Mouse (Mus musculus): ENCODE data around the gene Trpv2.

The Trpv2 gene

DNA sequence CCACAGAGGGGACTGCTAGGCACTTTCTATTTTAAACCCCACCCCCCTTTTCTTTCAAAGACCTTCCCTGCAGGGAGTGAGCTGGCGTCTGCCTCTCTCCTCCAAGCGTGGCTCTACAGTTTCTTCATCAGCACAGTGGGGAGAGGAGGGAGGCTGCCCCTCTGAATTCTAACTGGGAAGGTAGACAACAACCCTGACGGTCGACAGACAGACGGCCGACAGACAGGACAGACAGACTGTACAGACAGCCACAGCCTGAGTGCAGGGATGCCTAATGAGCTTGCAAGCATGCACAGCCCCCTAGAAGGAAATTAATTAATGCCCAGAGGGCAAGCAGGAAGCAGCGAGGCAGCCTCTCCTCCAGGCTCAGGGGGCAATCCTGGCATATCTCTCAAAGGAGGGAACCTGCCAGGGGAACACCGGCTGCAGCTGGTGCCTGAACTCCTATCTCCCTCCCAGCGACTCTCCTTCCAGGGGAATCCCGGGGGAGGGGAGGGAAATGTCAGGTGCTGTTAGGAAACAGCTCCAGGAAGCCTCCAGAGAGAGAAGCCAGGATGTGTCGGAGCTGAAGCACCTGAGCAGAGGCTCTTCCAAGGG is 56.0 kb downstream of the Trpv2 start:
- no peak for DNase-seq (ENCODE audit: low spot score)

DNA sequence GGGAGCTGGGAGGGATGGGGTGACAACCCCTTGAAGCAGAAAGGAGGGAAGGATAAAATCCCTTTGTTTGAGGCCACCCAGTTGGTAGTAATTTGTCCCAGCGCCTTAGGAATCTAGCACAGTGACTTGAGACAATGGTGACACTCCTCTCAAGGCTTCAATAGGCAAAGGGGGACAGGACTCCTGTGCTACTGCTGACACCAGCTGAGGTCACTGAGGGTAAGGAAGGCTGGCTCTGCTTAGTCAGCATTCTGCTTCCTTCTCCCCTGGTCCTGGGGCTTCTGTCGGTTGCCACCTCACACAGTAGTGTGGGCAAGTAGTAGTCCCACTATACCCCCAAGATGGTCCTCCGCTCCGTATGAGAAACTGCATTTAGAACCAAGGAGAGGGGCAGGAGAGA is 56.9 kb downstream of the Trpv2 start:
- no peak for DNase-seq (ENCODE audit: low spot score)

GRCm38 (mm10) chr11:62635406-62635805 is 61.1 kb downstream of the Trpv2 start:
- DNase-seq (ENCODE audit: low spot score) = no peak

- DNase-seq (ENCODE audit: low spot score) = no peak
Measured at GRCm38 (mm10) chr11:62636105-62636839, 62.0 kb downstream of the Trpv2 start.

DNA sequence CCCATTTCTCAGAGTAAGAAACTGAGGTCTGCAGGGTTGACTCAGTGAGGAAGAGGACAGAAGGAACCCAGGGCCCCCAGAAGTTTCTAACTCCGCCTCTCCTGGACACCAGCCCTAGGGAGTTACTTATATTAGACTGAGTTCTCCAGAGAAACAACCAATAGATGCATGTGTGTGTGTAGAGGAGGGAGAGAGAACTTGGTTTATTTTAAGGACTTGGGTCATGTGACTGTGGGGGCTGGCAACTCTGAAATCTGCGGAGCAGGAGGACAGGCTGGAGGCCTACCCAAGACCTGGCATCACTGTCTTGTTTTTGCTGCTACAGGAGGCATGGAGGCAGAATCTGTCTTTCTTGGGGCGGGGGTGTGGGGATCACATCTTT is 62.5 kb downstream of the Trpv2 start:
- DNase-seq (ENCODE audit: low spot score) = no peak

DNA sequence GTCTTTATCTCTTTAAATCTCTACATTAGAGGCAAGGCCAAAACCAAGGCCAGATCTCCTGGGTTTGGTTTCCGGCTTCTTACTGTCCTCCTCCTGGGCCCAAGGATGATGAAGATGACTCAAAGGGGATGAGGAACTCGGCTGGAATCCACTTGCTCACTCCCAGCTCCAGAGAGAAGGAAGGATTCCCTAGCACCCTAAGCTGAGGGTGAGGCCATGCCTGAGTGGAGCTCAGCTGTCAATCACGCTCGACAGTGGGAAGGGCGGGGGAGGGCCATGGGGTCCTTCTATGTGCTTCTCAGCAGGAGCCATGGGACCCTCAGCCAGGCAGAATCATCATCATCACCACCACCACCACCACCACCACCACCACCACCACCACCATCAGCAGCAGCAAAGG is 63.1 kb downstream of the Trpv2 start:
- DNase-seq (ENCODE audit: low spot score) = no peak

- no peak for DNase-seq (ENCODE audit: low spot score)
Measured at GRCm38 (mm10) chr11:62637806-62638205, 63.5 kb downstream of the Trpv2 start.

DNA sequence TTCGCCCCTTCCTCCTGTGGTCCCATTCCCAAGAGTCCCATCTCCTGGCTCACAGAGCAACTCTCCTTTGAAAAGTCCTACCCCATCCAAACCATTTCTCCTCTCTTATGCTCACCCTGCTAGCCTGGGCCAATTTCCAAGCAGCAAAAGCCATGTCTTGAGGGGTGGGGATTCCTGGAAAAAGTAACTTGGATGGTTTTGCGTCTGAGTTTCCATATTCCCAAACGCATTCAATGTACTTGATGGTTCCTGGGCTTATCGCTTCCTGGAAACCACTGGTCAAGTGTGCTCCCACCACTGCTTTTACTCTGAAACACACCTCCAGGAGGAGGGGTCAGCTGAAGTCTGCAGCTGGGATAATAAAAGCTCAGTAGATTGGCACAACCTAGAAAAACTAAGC is 64.1 kb downstream of the Trpv2 start:
- DNase-seq (ENCODE audit: low spot score) = no peak

DNA sequence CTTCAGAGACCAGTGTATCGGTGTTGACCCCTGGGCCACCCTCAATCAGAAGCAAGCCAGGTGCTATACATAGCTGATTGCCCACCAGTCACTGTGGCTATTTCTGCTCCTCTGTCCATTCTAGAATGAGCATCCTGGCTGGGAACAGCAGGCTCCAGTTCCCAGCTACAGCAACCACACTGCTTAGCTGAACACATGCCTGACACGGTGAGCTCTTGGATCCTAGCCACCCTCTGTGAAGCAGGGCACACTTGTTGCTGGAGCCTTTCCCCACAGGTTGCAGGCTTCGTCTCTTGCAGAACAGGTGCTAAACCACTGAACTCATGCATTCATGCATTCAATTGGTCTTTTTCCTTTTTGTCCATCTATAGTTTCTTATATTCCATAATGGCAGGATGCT is 66.1 kb downstream of the Trpv2 start:
- no peak for DNase-seq (ENCODE audit: low spot score)

DNA sequence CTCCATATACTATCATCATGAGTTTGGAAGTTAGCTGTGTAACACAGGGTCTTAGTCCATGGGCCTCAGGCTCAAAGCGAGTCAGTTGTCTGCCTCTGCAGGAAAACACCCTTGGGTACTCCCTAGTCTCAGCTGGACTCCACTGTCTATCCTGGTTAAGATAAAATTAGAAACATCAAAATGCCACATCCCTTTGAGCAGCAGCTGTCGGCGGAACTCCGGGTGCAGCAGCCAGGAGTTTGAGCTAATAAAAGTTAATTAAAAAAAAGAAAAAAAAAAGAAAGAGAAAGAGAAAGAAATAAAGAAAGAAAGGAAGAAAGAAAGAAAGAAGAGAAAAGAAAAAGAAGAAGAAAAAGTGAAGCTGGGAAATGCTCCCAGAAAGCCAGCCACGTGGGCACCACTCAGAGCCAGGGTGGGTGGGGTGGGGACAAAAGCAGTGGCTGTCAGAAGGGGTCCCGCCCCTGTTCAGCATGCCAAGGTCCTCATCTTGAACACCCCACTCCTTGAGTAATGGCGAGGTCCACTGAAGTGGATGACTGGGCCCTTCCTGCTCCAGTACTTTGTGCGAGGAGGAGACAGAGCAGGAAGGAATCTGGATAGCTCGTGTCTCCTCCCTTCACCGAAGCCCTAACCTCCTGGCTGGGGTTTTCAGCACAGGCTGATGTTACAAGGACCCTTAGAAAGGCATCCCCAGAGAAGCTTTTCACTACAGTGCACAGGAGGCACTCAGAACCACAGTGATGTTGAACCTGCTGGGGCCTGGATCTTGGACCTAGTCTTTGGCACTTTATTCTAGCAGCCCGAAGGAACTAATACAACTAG is 67.9 kb downstream of the Trpv2 start:
- peak; percentile 57 for DNase-seq (ENCODE audit: low spot score)

GRCm38 (mm10) chr11:62643011-62643631 is 68.8 kb downstream of the Trpv2 start:
- peak; percentile 85 for DNase-seq (ENCODE audit: low spot score)

- no peak for DNase-seq (ENCODE audit: low spot score)
Measured at GRCm38 (mm10) chr11:62643681-62644363, 69.5 kb downstream of the Trpv2 start.

DNA sequence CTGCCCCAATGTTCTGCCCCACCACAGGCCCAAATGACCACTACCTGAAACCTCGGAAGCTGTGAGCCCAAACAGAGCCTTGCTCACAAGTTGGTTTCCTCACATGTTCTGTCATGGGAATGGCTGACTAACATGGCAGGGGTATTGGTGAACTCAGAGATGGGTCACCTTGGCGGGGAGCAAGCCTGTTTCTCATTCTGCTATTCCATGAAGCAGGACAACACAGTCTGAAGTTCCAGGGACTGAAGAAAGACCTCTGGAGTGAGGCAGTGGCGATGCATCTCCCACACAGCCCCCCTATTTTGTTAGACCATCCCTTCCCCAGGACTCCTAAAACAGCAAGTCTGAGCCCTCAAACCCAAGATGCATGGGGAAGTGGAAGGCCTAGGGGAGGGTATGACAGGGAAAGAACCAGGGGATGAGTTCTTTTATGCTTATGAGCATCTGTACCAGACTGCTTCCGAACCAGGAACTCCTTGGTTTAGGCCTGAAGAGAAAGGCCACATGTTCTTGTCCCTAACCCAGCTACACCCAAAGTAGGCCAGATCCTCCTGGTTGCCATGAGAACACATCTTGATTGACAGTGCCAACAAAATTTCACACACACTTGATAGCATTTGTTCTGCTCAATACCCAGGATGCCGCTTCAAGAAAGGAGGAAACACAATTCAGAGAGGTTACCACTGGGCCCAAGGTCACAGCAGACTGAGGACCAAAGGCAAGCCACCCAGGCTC is 70.5 kb downstream of the Trpv2 start:
- DNase-seq (ENCODE audit: low spot score) = no peak

- DNase-seq (ENCODE audit: low spot score) = no peak
Measured at GRCm38 (mm10) chr11:62645337-62645675, 71.0 kb downstream of the Trpv2 start.

DNA sequence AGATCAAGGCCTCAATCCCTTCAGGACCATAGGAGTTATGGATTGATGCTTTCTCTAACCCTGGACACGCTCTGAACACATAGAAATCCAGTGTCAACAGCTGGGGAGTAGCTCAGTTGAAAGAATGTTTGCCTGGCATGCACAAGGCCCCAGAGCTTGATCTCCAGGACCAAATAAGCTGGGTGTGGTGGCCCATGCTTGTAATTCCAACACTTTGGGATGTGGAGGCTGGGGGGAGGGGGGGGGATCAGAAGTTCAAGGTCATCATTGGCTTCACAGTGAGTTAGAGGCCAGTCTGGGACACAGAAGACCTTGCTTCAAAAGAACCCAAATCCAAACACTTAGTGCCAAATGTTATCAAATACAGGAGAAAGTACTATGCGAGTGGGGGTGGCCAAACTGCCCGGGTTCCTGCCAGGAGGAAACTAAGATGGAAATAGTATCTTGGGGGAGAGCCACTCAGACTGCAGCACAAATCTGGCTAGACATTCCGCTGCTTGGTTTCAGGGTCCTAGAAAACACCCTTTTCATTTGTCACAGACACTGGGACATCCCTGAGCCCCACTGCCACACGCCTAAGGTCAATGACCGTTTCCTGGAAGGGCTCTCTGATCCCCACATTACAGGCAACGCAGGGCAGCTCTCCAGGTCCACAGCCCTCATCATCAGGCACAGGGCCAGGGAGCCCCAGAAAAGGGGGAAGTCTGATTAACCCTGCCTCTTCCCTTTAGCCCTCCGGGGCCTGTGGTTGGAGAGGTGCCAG is 71.6 kb downstream of the Trpv2 start:
- DNase-seq (ENCODE audit: low spot score) = peak; percentile 48

- no peak for DNase-seq (ENCODE audit: low spot score)
Measured at GRCm38 (mm10) chr11:62646495-62646843, 72.2 kb downstream of the Trpv2 start.

GRCm38 (mm10) chr11:62646958-62647515 is 72.8 kb downstream of the Trpv2 start:
- no peak for DNase-seq (ENCODE audit: low spot score)

- DNase-seq (ENCODE audit: low spot score) = no peak
Measured at GRCm38 (mm10) chr11:62647661-62648590, 73.6 kb downstream of the Trpv2 start, which contains the start of gene Lrrc75a. Gene Lrrc75a, minus strand, starts transcription at chr11:62648523.
